Mouse (Mus musculus): ENCODE measurements around the gene Srsf1. TPM values are rescaled to one million over a fixed set of nuclear protein-coding genes. Genes with fewer than 3 reads are reported as not detected.

Gene Srsf1
- polyA plus RNA-seq, 1 experiment from 2014 or later, result 279 TPM

DNA sequence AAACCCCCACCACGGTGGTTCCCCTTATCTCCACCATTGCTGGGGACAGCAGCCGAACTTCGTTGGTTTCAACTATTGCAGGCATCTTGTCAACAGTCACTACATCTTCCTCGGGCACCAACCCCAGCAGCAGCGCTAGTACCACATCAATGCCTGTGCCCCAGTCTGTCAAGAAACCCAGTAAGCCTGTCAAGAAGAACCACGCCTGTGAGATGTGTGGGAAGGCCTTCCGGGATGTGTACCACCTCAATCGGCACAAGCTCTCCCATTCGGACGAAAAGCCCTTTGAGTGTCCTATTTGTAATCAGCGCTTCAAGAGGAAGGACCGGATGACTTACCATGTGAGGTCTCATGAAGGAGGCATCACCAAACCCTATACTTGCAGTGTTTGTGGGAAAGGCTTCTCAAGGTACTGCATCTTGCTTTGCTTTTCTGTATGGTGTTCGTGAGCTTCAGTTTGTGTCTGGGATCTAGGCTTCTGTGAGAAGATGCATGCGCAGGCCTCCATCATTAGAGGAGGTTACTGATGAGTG lies 26.2 kb downstream of the Srsf1 start:
- Histone ChIP-seq H3K4me1 (peaks cover 28% of the 10 kb centered on the region), H3K27me3 (no peaks in the 10 kb centered on the region), H3K4me2 (replicated peaks) (no peak overlapping the region), H3K9ac (no peak overlapping the region), H3K9me3 (replicated peaks) (no peaks in the 10 kb centered on the region), H3K27ac (replicated peaks) (no peak overlapping the region), H3K4me3 (replicated peaks) (no peak overlapping the region), H3K36me3 (peaks cover 36% of the 10 kb centered on the region)
- 84% methylated on average over 14 of the region's 14 CpGs for WGBS
- ATAC-seq (ENCODE audit: insufficient number of reproducible peaks, low FRiP score, low TSS enrichment, low read depth), result no peak

DNA sequence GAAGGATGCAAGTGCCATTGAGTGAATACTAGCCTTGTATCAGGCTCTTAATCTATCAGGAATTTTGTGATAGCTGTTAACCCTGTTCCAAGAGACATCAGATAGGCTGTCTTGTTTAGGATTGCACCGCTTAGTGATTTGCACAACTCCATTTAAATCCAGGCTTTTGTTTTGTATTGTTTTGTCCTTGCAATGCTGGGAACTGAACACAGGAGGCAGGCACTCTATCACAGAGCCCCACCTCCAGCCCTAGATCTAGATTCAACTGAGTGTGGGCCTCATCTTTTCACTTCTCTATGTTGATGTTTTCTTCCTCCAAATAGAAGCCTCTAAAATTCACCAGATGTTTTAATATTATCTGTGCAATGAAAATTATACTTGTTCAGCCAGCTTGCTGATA lies 28.5 kb downstream of the Srsf1 start:
- Histone ChIP-seq H3K36me3 (peaks cover 57% of the 10 kb centered on the region), H3K4me1 (peaks cover 18% of the 10 kb centered on the region), H3K9ac (no peak overlapping the region), H3K27ac (replicated peaks) (no peak overlapping the region), H3K9me3 (replicated peaks) (no peaks in the 10 kb centered on the region), H3K27me3 (no peaks in the 10 kb centered on the region), H3K4me3 (replicated peaks) (no peak overlapping the region), H3K4me2 (replicated peaks) (no peak overlapping the region)
- WGBS, result 82% methylated on average over 1 of the region's 1 CpGs
- no peak for ATAC-seq (ENCODE audit: insufficient number of reproducible peaks, low FRiP score, low TSS enrichment, low read depth)

DNA sequence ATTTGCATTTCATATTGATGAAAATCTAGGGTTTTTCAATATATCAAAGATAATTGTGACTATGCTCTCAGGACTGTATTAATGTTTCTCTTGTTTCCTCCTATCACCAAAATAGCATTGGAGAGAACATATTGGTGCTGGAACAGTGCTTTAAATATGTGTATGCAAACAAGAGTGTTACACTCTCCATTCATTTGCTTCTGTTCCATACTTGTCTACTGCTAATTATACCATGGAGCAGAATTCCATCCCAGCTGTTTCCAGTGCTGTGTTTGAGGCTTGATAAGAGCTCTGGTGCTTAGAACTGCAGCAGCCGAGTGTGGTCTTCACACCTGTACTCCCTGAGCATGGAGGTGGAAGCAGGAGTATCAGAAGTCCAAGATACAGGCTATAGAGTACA lies 29.2 kb downstream of the Srsf1 start:
- H3K36me3 ChIP-seq, result peaks cover 64% of the 10 kb centered on the region
- 67% methylated on average over 1 of the region's 1 CpGs for WGBS

DNA sequence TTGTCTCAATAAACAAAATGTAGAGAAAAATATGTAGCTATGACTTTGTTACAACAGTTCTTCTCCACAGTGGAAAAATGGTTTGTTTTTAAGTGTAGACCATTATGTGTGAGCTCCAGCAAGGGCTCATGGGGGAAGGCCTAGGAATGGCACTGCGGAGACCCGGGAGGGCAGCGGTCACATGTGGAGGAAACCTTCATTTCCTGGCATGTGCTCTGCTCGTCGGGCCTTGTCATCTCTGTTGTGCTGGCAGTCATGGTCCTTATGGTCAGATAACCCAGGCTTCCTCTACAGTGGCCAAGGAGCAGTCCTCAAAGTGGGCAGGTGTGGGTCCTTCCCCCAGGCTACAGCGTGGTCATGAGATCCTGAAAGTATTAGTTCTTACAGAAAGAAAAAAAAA lies 36.5 kb downstream of the Srsf1 start:
- WGBS, result 66% methylated on average over 6 of the region's 6 CpGs
- Histone ChIP-seq H3K4me2 (replicated peaks) (no peak overlapping the region), H3K9ac (no peak overlapping the region), H3K27me3 (no peaks in the 10 kb centered on the region), H3K27ac (replicated peaks) (no peak overlapping the region), H3K36me3 (peaks cover 51% of the 10 kb centered on the region), H3K4me1 (peaks cover 20% of the 10 kb centered on the region), H3K9me3 (replicated peaks) (no peaks in the 10 kb centered on the region), H3K4me3 (replicated peaks) (no peak overlapping the region)
- no peak for ATAC-seq (ENCODE audit: insufficient number of reproducible peaks, low FRiP score, low TSS enrichment, low read depth)

More for the DNA sequence above, 29.2 kb downstream of the Srsf1 start:
- H3K27me3 ChIP-seq, result no peaks in the 10 kb centered on the region
- H3K27ac ChIP-seq (replicated peaks), result no peak overlapping the region
- H3K4me2 ChIP-seq (replicated peaks), result no peak overlapping the region
- H3K9ac ChIP-seq, result no peak overlapping the region
- no peak for ATAC-seq (ENCODE audit: insufficient number of reproducible peaks, low FRiP score, low TSS enrichment, low read depth)
- peaks cover 11% of the 10 kb centered on the region for H3K4me1 ChIP-seq
- no peak overlapping the region for H3K4me3 ChIP-seq (replicated peaks)
- H3K9me3 ChIP-seq (replicated peaks), result no peaks in the 10 kb centered on the region

DNA sequence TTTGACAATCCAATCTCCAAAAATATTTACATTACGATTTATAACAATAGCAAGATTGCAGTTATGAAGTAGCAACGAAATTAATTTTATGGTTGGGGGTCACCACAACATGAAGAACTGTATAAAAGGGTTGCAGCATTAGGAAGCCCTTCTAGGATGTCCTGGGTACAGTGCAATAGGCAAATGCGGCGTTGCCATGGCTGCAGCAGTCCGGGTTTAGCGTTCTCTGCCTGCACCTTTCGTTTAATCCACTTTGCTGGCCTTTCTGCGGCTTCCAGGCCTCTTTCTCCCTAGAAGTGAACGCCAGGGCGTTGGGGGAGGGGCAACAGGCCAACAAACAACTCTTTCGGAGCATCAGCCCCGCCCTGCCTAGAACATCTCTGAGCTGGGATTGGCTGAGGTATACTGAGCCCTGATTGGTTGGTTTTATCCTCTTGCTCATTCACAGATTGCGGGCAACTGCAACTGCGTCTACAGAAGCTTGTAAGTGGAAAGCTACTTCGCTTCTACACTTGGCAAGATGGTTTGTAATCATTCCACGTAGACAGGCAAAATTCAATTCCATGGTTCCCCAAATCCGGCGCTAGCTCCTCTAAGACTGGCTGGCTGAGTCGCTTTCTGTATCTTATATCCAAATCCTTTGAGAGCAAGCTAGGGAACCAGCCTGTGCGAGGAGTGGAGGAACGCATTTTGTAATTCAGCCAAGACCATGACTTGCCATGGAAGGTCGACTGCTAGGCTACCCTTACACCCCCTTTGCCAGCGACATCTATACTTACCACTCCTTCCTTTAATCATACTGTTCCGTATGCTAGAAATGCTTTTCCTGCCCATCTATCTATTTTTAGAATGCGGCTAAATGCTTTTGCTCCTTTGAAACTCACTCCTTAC lies 39.8 kb downstream of the Srsf1 start:
- peaks cover 21% of the 10 kb centered on the region for H3K36me3 ChIP-seq
- WGBS, result 6% methylated on average over 25 of the region's 25 CpGs
- peak overlapping the region; percentile 36 for H3K4me3 ChIP-seq (replicated peaks)
- peak; percentile 95 for ATAC-seq (ENCODE audit: insufficient number of reproducible peaks, low FRiP score, low TSS enrichment, low read depth)
- no peaks in the 10 kb centered on the region for H3K9me3 ChIP-seq (replicated peaks)
- H3K9ac ChIP-seq, result peak overlapping the region; percentile 39; the same call in 1 of the 2 replicates
- H3K4me2 ChIP-seq (replicated peaks), result peak overlapping the region; percentile 72
- H3K27me3 ChIP-seq, result no peaks in the 10 kb centered on the region
- peak overlapping the region; percentile 85 for H3K27ac ChIP-seq (replicated peaks)
- H3K4me1 ChIP-seq, result peaks cover 20% of the 10 kb centered on the region

DNA sequence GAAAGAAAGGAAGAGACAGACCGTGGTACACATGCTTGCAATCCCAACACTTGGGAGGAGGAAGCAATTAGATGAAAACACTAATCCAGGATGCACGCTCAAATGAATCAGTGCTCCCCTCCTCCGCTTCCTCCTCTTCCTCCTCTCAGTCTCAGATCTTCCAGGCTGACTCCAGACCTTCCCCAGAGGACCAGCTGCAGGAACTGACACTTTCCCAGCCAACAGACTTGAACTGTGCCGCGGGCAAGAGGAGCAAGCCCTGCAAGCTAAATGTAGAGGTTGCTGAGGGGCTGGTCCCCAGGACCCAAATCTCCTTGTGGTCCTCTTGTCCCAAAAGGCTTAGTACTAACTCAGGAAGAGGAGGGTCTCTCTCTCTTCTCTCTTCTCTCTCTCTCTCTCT lies 42.0 kb downstream of the Srsf1 start:
- no peak overlapping the region for H3K27ac ChIP-seq (replicated peaks)
- H3K9ac ChIP-seq, result no peak overlapping the region
- ATAC-seq (ENCODE audit: insufficient number of reproducible peaks, low FRiP score, low TSS enrichment, low read depth), result no peak
- 56% methylated on average over 5 of the region's 5 CpGs for WGBS
- no peaks in the 10 kb centered on the region for H3K27me3 ChIP-seq
- peaks cover 5% of the 10 kb centered on the region; the same call in 1 of the 2 replicates for H3K36me3 ChIP-seq
- H3K4me2 ChIP-seq (replicated peaks), result no peak overlapping the region
- peaks cover 19% of the 10 kb centered on the region for H3K4me1 ChIP-seq
- no peak overlapping the region for H3K4me3 ChIP-seq (replicated peaks)
- H3K9me3 ChIP-seq (replicated peaks), result no peaks in the 10 kb centered on the region

DNA sequence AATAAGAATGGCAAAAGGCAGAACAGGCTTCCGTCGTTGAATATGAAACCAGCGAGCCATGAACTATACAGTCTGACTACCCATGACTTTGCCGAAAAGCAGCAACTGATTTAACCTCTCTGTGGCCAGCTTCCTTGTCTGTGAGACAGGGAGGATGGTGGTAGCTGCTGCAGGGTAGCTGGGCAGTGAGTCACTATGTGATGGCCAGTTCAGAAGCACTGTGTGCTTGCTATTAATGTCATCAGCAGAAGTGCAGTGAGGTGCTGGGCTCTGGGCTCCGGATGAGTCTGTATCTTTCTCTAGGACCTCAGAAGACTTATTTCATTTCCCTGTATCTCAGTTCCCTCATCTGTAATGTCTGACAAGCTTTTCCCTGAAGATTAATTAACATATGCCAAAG lies 43.1 kb downstream of the Srsf1 start:
- H3K4me1 ChIP-seq, result peaks cover 14% of the 10 kb centered on the region
- no peaks in the 10 kb centered on the region for H3K9me3 ChIP-seq (replicated peaks)
- H3K27ac ChIP-seq (replicated peaks), result no peak overlapping the region
- WGBS, result 70% methylated on average over 5 of the region's 5 CpGs
- no peak overlapping the region for H3K4me2 ChIP-seq (replicated peaks)
- H3K36me3 ChIP-seq, result peaks cover 2% of the 10 kb centered on the region; the same call in 1 of the 2 replicates
- H3K27me3 ChIP-seq, result no peaks in the 10 kb centered on the region
- H3K4me3 ChIP-seq (replicated peaks), result no peak overlapping the region
- no peak for ATAC-seq (ENCODE audit: insufficient number of reproducible peaks, low FRiP score, low TSS enrichment, low read depth)
- H3K9ac ChIP-seq, result no peak overlapping the region

DNA sequence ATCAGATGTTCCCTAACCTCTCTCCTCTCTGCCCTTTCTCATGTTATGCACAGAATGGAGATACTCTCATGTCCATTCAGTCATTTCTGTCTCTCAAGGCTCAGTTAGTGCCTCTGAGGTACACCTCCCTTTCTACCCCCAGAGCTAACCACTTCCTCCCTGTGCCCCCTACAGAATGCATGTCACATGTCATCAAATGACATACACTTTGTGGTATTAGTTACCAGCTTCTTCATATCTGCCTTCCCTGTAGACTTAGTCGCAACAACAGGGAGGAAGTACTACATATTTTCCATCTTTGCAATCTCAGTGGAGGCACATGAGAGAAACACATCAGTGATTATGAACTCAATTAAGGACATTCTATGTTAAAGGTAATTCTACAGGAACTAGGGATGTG lies 44.8 kb downstream of the Srsf1 start:
- H3K9me3 ChIP-seq (replicated peaks), result no peaks in the 10 kb centered on the region
- H3K27me3 ChIP-seq, result no peaks in the 10 kb centered on the region
- no peak overlapping the region for H3K4me3 ChIP-seq (replicated peaks)
- no peak overlapping the region for H3K27ac ChIP-seq (replicated peaks)
- H3K36me3 ChIP-seq, result no peaks in the 10 kb centered on the region
- WGBS, result 63% methylated on average over 1 of the region's 1 CpGs
- H3K4me1 ChIP-seq, result peaks cover 10% of the 10 kb centered on the region
- no peak for ATAC-seq (ENCODE audit: insufficient number of reproducible peaks, low FRiP score, low TSS enrichment, low read depth)
- H3K9ac ChIP-seq, result no peak overlapping the region
- H3K4me2 ChIP-seq (replicated peaks), result no peak overlapping the region

DNA sequence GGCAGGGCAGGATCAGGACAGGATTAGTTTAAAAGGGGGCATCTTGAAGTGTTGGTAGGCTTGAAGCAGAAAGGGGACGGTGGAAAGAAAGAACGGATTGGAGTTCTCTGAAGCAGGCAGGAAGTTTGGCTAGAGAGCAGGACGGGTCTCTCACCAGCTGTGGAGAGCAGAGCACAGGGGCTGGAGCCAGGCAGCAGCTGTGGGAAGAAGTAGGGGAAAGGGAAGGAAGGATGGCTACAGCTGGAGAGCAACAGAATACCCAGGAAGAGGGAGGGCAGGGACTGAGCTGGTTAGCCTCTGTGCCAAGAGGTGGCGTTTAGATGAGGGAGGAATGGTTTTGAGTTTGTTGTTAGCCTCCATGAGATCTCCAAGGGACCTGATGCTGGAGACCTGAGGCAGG lies 50.0 kb downstream of the Srsf1 start:
- H3K4me2 ChIP-seq (replicated peaks), result peak overlapping the region; percentile 21; the same call in 1 of the 2 replicates
- H3K9me3 ChIP-seq (replicated peaks), result no peaks in the 10 kb centered on the region
- H3K36me3 ChIP-seq, result no peaks in the 10 kb centered on the region
- peak; percentile 75; the same call in 1 of the 2 replicates for ATAC-seq (ENCODE audit: insufficient number of reproducible peaks, low FRiP score, low TSS enrichment, low read depth)
- H3K27me3 ChIP-seq, result no peaks in the 10 kb centered on the region
- H3K4me3 ChIP-seq (replicated peaks), result no peak overlapping the region
- H3K9ac ChIP-seq, result no peak overlapping the region
- H3K27ac ChIP-seq (replicated peaks), result peak overlapping the region; percentile 74
- whole genome bisulfite sequencing, result 8% methylated on average over 4 of the region's 4 CpGs
- peaks cover 39% of the 10 kb centered on the region for H3K4me1 ChIP-seq

DNA sequence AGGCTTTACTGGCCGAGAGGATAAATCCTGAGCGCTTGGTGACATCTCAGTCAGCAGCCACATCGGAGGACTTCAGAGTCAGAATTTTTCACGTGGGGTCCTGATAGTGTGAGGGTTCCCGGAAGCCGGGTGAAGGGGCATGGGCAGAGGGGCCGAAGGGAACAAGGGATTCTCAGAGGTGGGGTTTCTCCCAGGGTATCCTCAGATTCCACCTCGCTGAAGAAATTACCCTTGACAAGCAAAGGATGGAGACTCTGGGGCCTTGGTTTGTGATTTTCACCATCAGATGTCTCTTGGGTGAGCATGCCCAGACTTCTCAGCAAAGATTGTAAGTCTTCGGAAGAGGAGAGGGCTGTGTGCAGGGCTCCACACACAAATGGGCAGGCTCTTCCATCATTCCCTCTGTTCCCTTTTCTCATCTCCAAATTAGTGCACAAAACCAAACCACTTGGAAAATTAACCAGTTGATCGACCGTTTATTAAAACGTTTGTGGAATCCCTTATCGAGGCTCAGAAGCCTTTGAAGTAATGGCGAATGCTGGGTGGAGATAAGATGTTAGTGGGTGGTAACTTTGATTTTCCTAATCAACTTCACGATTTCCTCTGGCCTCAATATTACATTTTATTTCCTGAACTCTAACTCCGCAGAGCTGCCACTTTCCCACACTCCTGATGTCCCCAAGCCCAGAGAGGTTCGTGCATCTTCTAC lies 51.0 kb downstream of the Srsf1 start, which contains the start of gene Cuedc1:
Gene Cuedc1, plus strand, starts transcription at position 38 of the 709 bp plus-strand sequence.
- H3K4me2 ChIP-seq (replicated peaks), result peak within 1 kb of the TSS; percentile 70
- peak within 1 kb of the TSS; percentile 87 for H3K27ac ChIP-seq (replicated peaks)
- no peak for ATAC-seq (ENCODE audit: insufficient number of reproducible peaks, low FRiP score, low TSS enrichment, low read depth)
- WGBS, result 31% methylated on average over 17 of the region's 17 CpGs
- H3K9ac ChIP-seq, result peak within 1 kb of the TSS; percentile 95
- H3K4me1 ChIP-seq, result peaks cover 39% of the 10 kb centered on the region
- no peaks in the 10 kb centered on the region for H3K36me3 ChIP-seq
- H3K9me3 ChIP-seq (replicated peaks), result no peaks in the 10 kb centered on the region
- peak within 1 kb of the TSS; percentile 77 for H3K4me3 ChIP-seq (replicated peaks)
- H3K27me3 ChIP-seq, result no peaks in the 10 kb centered on the region
